Mouse (Mus musculus): ENCODE measurements around the gene 4930556J24Rik. TPM values are rescaled to one million over a fixed set of nuclear protein-coding genes. Genes with fewer than 3 reads are reported as not detected.

4930556J24Rik gene
- polyA plus RNA-seq, 1 experiment from 2014 or later = 1.2 TPM

DNA sequence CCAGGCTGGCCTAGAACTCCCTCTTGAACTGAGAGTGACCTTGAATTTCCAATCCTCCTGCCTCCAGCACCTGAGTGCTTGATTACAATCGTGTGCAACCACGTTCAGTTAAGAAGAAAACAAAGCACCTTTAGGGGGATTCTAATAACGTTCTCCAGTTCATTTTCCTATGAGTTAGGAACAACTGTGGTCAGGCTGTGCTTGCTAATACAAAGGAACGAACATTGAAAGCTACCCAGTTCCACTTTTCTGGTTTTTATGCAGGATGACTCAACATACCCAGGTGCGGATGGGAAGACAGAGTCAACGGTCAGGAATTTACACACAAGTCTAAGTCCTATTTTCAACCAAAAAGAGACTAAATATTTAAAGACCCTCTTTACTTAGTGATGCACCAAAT is 82.6 kb downstream of the 4930556J24Rik start:
- no peak for ATAC-seq (replicated peaks; ENCODE audit: low FRiP score, low read depth)
- Histone ChIP-seq H3K4me1 (replicated peaks; ENCODE audit: insufficient read depth, low read length) (no peaks in the 10 kb centered on the region), H3K27ac (no peak overlapping the region), H3K4me3 (replicated peaks; ENCODE audit: low read depth, low read length) (no peak overlapping the region), H3K9me3 (replicated peaks; ENCODE audit: low read length) (no peaks in the 10 kb centered on the region), H3K9ac (ENCODE audit: low read depth, low read length) (no peak overlapping the region), H3K4me2 (ENCODE audit: low read length) (peak overlapping the region; percentile 83; the same call in 1 of the 2 replicates), H3K36me3 (ENCODE audit: insufficient read depth, low read length) (0 out of 2 replicates have a peak, but pooled peaks cover 5% of the 10 kb centered on the region), H3K27me3 (ENCODE audit: insufficient read depth, low read length) (no peaks in the 10 kb centered on the region)
- no peak for DNase-seq (ENCODE audit: low spot score)
- WGBS = 80% methylated on average over 6 of the region's 6 CpGs
- TF ChIP-seq CTCF (IDR thresholded peaks at IDR 0.05; ENCODE audit: low read depth) = no peak

Other genes with a start within 250 kb of the 4930556J24Rik start
- 1.3 and 1.9 TPM in 2 replicates for gene Osbp2, start 112.9 kb downstream of the 4930556J24Rik start, polyA plus RNA-seq (2015; fragmentation: Nextera tagmentation; extraction: Ambion mirVana)
- 0.42 and 0.45 TPM in 2 replicates for gene 4921536K21Rik, start 81.7 kb downstream of the 4930556J24Rik start, polyA plus RNA-seq (2015; fragmentation: Nextera tagmentation; extraction: Ambion mirVana)
- 10.1 and 10.7 TPM in 2 replicates for gene Dusp18, start 81.5 kb downstream of the 4930556J24Rik start, polyA plus RNA-seq (2015; fragmentation: Nextera tagmentation; extraction: Ambion mirVana)
- 6.6 and 6.9 TPM in 2 replicates for gene Slc35e4, start 62.1 kb downstream of the 4930556J24Rik start, polyA plus RNA-seq (2015; fragmentation: Nextera tagmentation; extraction: Ambion mirVana)
- 233 and 274 TPM in 2 replicates for gene Tcn2, start 44.6 kb downstream of the 4930556J24Rik start, polyA plus RNA-seq (2015; fragmentation: Nextera tagmentation; extraction: Ambion mirVana)
- 55.0 and 61.7 TPM in 2 replicates for gene Pes1, start 12.8 kb downstream of the 4930556J24Rik start, polyA plus RNA-seq (2015; fragmentation: Nextera tagmentation; extraction: Ambion mirVana)
- 26.2 and 30.3 TPM in 2 replicates for gene Gal3st1, start 6.9 kb upstream of the 4930556J24Rik start, polyA plus RNA-seq (2015; fragmentation: Nextera tagmentation; extraction: Ambion mirVana)
- gene Sec14l4, start 54.7 kb upstream of the 4930556J24Rik start, polyA plus RNA-seq (2015; fragmentation: Nextera tagmentation; extraction: Ambion mirVana) = not detected in 2 replicates
- gene Sec14l3, start 88.1 kb upstream of the 4930556J24Rik start, polyA plus RNA-seq (2015; fragmentation: Nextera tagmentation; extraction: Ambion mirVana) = not detected in 2 replicates
- 18.6 and 19.9 TPM in 2 replicates for gene Mtfp1, start 118.7 kb upstream of the 4930556J24Rik start, polyA plus RNA-seq (2015; fragmentation: Nextera tagmentation; extraction: Ambion mirVana)
- 1.3 and 1.4 TPM in 2 replicates for gene Sec14l2, start 146.6 kb upstream of the 4930556J24Rik start, polyA plus RNA-seq (2015; fragmentation: Nextera tagmentation; extraction: Ambion mirVana)
- 29.8 and 30.9 TPM in 2 replicates for gene Rnf215, start 158.4 kb upstream of the 4930556J24Rik start, polyA plus RNA-seq (2015; fragmentation: Nextera tagmentation; extraction: Ambion mirVana)
- 5.9 and 6.0 TPM in 2 replicates for gene Ccdc157, start 183.5 kb upstream of the 4930556J24Rik start, polyA plus RNA-seq (2015; fragmentation: Nextera tagmentation; extraction: Ambion mirVana)
- gene Sf3a1, start 183.6 kb upstream of the 4930556J24Rik start, polyA plus RNA-seq (2015; fragmentation: Nextera tagmentation; extraction: Ambion mirVana) = 31.2 and 31.3 TPM in 2 replicates
- 40.6 and 41.1 TPM in 2 replicates for gene Tbc1d10a, start 210.0 kb upstream of the 4930556J24Rik start, polyA plus RNA-seq (2015; fragmentation: Nextera tagmentation; extraction: Ambion mirVana)
- 6.5 and 6.7 TPM in 2 replicates for gene Castor1, start 241.4 kb upstream of the 4930556J24Rik start, polyA plus RNA-seq (2015; fragmentation: Nextera tagmentation; extraction: Ambion mirVana)

Data from kidney, postnatal 0 days (tissue).